Mouse (Mus musculus) stomach, postnatal 0 days (tissue): ENCODE measurements around the gene C5ar2. TPM values are rescaled to one million over a fixed set of nuclear protein-coding genes. Genes with fewer than 3 reads are reported as not detected.
A peak's percentile ranks its signal among the peaks of the same experiment; 100 is the strongest.

Experiments
- ATAC-seq: fragments of 200-750 bp; cut with Nextera tagmentation; 2 replicates; pipeline ENCODE4 v1.8.0; 2017; ENCODE audit not compliant: low FRiP score, low TSS enrichment
- DNase-seq: peaks from one replicate; pipeline ENCODE4 v3.0.0-alpha.2; 2016; ENCODE audit warnings: low spot score
- H3K27ac ChIP-seq: fragments of 300-500 bp; sonication (generic); replicated peaks from 2 replicates; pipeline ENCODE4 v1.5.1; 2014; ENCODE audit warnings: mild to moderate bottlenecking, control low read depth
- H3K27me3 ChIP-seq: fragments of 300-500 bp; sonication (generic); 2 replicates; pipeline ENCODE4 v1.6.1; 2014; ENCODE audit warnings: low read length; ENCODE audit not compliant: control insufficient read depth, insufficient read depth
- H3K36me3 ChIP-seq: fragments of 300-500 bp; sonication (generic); 2 replicates; pipeline ENCODE4 v1.6.1; 2014; ENCODE audit warnings: low read length, mixed read lengths; ENCODE audit not compliant: control insufficient read depth, insufficient read depth
- H3K4me1 ChIP-seq: fragments of 300-500 bp; sonication (generic); replicated peaks from 2 replicates; pipeline ENCODE4 v1.6.1; 2014; ENCODE audit warnings: antibody characterized with exemption; ENCODE audit not compliant: control insufficient read depth, insufficient read depth
- H3K4me2 ChIP-seq: fragments of 300-500 bp; sonication (generic); replicated peaks from 2 replicates; pipeline ENCODE4 v1.6.1; 2014; ENCODE audit warnings: low read depth, mild to moderate bottlenecking, control low read depth, moderate library complexity
- H3K4me3 ChIP-seq: fragments of 300-500 bp; sonication (generic); 2 replicates; pipeline ENCODE4 v1.5.1; 2014; ENCODE audit warnings: low read depth, low read length, control low read depth
- H3K9ac ChIP-seq: fragments of 300-500 bp; sonication (generic); 2 replicates; pipeline ENCODE4 v1.6.1; 2014; ENCODE audit warnings: mild to moderate bottlenecking, low read length, control low read depth, mixed read lengths
- H3K9me3 ChIP-seq: fragments of 300-500 bp; sonication (generic); 2 replicates; pipeline ENCODE4 v1.6.1; 2016; ENCODE audit warnings: low read length; ENCODE audit not compliant: control insufficient read depth
- CTCF ChIP-seq: IDR thresholded peaks from 2 replicates; pipeline ENCODE4 v1.5.1; 2016; ENCODE audit warnings: antibody characterized with exemption, low read depth, mild to moderate bottlenecking, moderate library complexity
- EP300 ChIP-seq: optimal IDR thresholded peaks from 2 replicates; pipeline ENCODE3; 2016; ENCODE audit warnings: antibody characterized with exemption
- WGBS: fragments of 180-500 bp; shearing (Covaris S2); extraction: QIAGEN DNeasy Blood & Tissue Kit; methylation state at CpG from one replicate; pipeline ENCODE4 v1.1.7; 2014; 5-methylcytosine and 5-hydroxymethylcytosine counted together
- polyA plus RNA-seq: library from polyadenylated mRNA; unstranded; fragments of >200 nt; fragmentation: Nextera tagmentation; extraction: Ambion mirVana; gene quantifications from 2 replicates; pipeline ENCODE4 v1.2.1, GENCODE M21; 2015

Gene C5ar2
- polyA plus RNA-seq, 1 experiment from 2014 or later, result 0.24 TPM

GRCm38 (mm10) chr7:16284904-16285303, 41.0 kb upstream of the C5ar2 start:
- H3K4me1 ChIP-seq, result no peaks in the 10 kb centered on the region
- TF ChIP-seq CTCF (no peak), EP300 (no peak)
- H3K9me3 ChIP-seq, result no peaks in the 10 kb centered on the region
- no peaks in the 10 kb centered on the region for H3K27me3 ChIP-seq
- peak overlapping the region; percentile 67 for H3K4me3 ChIP-seq
- ATAC-seq, result no peak
- peak overlapping the region; percentile 85 for H3K27ac ChIP-seq
- WGBS, result 33% methylated on average over 9 of the region's 9 CpGs
- peaks cover 26% of the 10 kb centered on the region for H3K36me3 ChIP-seq
- DNase-seq, result no peak
- H3K4me2 ChIP-seq, result peak overlapping the region; percentile 55
- peak overlapping the region; percentile 43 for H3K9ac ChIP-seq

- no peak overlapping the region for H3K4me3 ChIP-seq
- no peak for DNase-seq
- TF ChIP-seq EP300, result no peak
- no peak for TF ChIP-seq CTCF
Measured at GRCm38 (mm10) chr7:16284001-16284400, 40.0 kb upstream of the C5ar2 start.

GRCm38 (mm10) chr7:16282334-16282733, 38.4 kb upstream of the C5ar2 start:
- no peaks in the 10 kb centered on the region for H3K9me3 ChIP-seq
- no peak overlapping the region for H3K4me2 ChIP-seq
- no peaks in the 10 kb centered on the region for H3K4me1 ChIP-seq
- TF ChIP-seq EP300, result no peak
- TF ChIP-seq CTCF, result no peak
- no peak overlapping the region for H3K9ac ChIP-seq
- 84% methylated on average over 13 of the region's 13 CpGs for WGBS
- no peak for DNase-seq
- no peaks in the 10 kb centered on the region for H3K27me3 ChIP-seq
- no peak overlapping the region for H3K4me3 ChIP-seq
- H3K27ac ChIP-seq, result no peak overlapping the region
- ATAC-seq, result no peak
- peaks cover 33% of the 10 kb centered on the region for H3K36me3 ChIP-seq

More at GRCm38 (mm10) chr7:16284001-16284400, 40.0 kb upstream of the C5ar2 start:
- H3K9me3 ChIP-seq, result no peaks in the 10 kb centered on the region
- no peak overlapping the region for H3K9ac ChIP-seq
- no peaks in the 10 kb centered on the region for H3K4me1 ChIP-seq
- no peak for ATAC-seq
- H3K27ac ChIP-seq, result no peak overlapping the region
- H3K4me2 ChIP-seq, result no peak overlapping the region
- H3K36me3 ChIP-seq, result peaks cover 26% of the 10 kb centered on the region
- H3K27me3 ChIP-seq, result no peaks in the 10 kb centered on the region
- 92% methylated on average over 8 of the region's 8 CpGs for WGBS

- no peak for ATAC-seq
- Histone ChIP-seq H3K36me3 (peaks cover 41% of the 10 kb centered on the region), H3K4me1 (no peaks in the 10 kb centered on the region), H3K9ac (no peak overlapping the region), H3K4me3 (no peak overlapping the region), H3K4me2 (no peak overlapping the region), H3K27ac (no peak overlapping the region), H3K27me3 (no peaks in the 10 kb centered on the region), H3K9me3 (no peaks in the 10 kb centered on the region)
- TF ChIP-seq EP300 (no peak), CTCF (no peak)
- DNase-seq, result no peak
- WGBS, result 80% methylated on average over 11 of the region's 11 CpGs
Measured at GRCm38 (mm10) chr7:16280721-16281120, 36.8 kb upstream of the C5ar2 start.

- H3K9ac ChIP-seq, result peak overlapping the region; percentile 23; the same call in 1 of the 2 replicates
- peak overlapping the region; percentile 96 for H3K27ac ChIP-seq
- H3K4me3 ChIP-seq, result no peak overlapping the region
- DNase-seq (peak; percentile 70), ATAC-seq (peak; percentile 48)
- no peaks in the 10 kb centered on the region for H3K9me3 ChIP-seq
- TF ChIP-seq CTCF, result no peak
- TF ChIP-seq EP300, result no peak
- 79% methylated on average over 10 of the region's 10 CpGs for WGBS
- no peak overlapping the region; the same call in 1 of the 2 replicates for H3K4me2 ChIP-seq
- H3K36me3 ChIP-seq, result peaks cover 23% of the 10 kb centered on the region
- H3K4me1 ChIP-seq, result 0 out of 2 replicates have a peak, but pooled peaks cover 3% of the 10 kb centered on the region
- no peaks in the 10 kb centered on the region for H3K27me3 ChIP-seq
Measured at GRCm38 (mm10) chr7:16274922-16275890, 31.3 kb upstream of the C5ar2 start.

- Histone ChIP-seq H3K9ac (peak overlapping the region; percentile 63), H3K27ac (peak overlapping the region; percentile 96), H3K4me3 (peak overlapping the region; percentile 71), H3K36me3 (peaks cover 23% of the 10 kb centered on the region), H3K4me1 (0 out of 2 replicates have a peak, but pooled peaks cover 3% of the 10 kb centered on the region), H3K9me3 (no peaks in the 10 kb centered on the region), H3K4me2 (peak overlapping the region; percentile 96), H3K27me3 (no peaks in the 10 kb centered on the region)
- under 1% methylated on average over 18 of the region's 18 CpGs for WGBS
- peak; percentile 62 for ATAC-seq
- DNase-seq, result peak; percentile 81
- TF ChIP-seq CTCF (no peak), EP300 (no peak)
Measured at GRCm38 (mm10) chr7:16273766-16274140, 29.8 kb upstream of the C5ar2 start.
